Mouse (Mus musculus) right cerebral cortex, adult 18-20 months (tissue): Measurements from ENCODE around the gene Cyp4x1.
A peak's percentile ranks its signal among the peaks of the same experiment; 100 is the strongest.
"Not testable (repeated sequence)": the region's sequence is repeated elsewhere in the genome, so short reads cannot be mapped to it uniquely, and the experiment has no call there.

Experiments used
- DNase-seq: peaks from one replicate; pipeline ENCODE4 v3.0.0; 2022; ENCODE audit warnings: mixed read lengths

The Cyp4x1 gene

DNA sequence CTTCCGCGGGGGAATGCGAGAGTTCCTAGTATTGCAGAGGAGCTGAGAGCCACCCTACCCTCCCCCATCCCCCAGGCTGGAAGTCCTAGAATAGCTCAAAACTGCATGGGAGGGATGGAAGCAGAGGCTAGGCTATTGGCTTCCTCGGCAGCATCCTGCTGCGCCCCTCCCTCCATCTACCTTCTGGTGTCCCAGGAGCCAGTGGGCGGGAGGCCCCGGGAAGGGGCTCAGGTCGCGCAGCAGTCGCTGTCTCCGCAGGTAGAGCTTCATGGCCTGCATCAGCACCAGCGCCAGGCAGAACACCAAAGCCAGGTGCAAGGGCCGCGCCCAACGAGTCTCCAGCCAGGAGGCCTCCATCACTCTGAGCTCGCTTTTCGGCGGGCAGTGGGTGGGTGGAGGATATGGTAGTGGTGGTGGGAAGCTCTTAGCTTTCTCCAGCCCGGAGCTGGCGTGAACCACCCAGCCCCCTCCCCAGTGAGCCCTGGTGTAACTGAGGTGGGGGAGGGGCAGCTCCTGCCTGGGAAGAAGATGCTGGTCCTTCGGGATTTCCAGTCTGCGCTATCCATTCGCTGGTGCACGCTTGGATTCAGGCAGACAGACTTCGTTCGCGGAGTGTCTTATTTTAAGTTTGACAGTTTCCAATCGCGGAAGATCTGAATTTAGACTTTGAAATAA, at the start of gene Cyp4x1:
TSS of gene Cyp4x1 (minus strand) at position 661 of the 675 bp plus-strand sequence.
- DNase-seq: peak; percentile 82

DNA sequence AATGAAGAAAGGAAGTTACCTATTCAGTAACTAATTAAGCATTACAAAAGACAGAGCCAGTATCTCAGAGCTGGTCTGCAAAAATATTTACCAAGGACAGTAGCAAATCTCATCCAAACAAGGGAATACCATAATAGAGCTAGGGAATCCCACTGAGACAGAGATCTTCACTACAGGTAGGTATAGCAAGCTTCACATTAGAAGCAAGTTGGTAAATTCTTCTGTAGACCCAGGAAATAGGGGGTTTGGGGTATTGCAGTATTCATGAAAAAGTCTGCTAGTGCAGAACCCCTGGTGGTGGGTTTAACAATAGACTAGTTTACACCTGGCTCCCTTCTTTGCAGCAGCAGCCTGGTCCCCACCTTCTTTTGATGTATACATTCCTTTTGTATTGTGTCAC, 42.1 kb upstream of the Cyp4x1 start:
- DNase-seq: not testable (repeated sequence)

DNA sequence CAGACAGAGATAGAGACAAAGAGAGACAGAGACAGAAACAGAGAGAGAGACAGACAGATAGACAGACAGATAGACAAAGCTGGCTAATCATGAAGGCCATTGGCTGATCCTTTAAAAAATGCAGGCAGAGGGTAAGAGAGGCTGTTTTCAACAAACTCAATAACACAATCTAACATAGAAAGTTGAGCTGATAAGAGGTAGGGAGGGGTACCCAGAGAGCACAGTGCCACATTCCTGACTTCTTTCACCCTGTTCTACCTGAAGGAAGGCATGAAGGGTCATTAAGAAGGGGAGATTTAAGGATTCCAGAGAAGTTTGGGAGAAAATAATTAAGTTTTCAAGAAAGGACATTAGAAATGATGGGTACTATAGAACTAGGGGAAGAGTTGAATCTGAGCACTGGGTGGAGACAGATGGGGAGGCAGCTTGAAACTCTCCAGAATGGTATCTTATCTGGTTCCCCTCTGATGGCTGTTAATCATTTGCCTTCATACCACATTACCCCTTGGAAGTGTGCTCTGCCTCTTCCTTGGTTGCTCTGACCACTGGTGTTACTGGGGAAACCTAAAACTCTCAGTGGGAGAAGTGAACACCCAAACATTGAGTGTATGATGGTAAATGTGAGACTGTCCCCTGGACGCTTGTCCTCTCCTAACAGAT, 40.7 kb upstream of the Cyp4x1 start:
- DNase-seq: no peak

DNA sequence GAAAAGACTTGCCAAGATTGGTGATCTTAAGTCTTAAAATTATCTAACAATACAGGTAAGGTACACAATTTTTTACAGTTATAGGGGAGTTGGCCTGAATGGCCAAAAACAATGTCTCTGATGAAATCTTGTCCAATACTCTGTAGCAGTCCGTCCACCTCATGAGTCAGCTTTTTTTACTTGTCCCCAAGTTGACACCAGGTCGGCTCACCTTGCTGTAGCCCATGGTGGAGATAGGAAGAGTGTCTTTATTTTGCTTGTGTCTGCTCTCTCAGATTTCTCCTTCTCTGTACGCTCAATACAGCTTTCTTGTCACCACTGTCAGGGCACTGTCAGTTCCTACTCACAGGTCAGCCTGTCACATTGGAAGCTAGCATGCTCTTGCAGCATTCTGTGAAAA, 24.9 kb upstream of the Cyp4x1 start:
- DNase-seq: not testable (repeated sequence)

DNA sequence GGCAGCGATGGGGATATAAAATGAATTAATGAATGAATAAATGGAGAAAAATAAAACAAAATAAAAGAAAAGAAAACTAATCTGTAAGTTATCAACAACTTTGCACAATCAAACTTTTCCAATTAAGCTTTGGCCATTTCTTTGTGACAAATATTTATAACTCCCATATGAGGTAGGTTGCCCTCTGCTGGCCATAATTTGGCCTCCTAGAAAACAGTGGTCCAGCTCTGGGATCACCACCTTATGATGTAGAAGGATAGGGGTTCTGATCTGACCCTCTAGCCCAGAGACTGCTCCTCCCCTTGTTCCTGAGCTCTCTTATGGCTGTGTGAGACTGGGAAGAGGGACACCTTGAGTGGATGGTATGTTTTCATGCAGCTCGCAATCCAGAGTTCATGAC, 20.6 kb upstream of the Cyp4x1 start:
- DNase-seq: no peak

DNA sequence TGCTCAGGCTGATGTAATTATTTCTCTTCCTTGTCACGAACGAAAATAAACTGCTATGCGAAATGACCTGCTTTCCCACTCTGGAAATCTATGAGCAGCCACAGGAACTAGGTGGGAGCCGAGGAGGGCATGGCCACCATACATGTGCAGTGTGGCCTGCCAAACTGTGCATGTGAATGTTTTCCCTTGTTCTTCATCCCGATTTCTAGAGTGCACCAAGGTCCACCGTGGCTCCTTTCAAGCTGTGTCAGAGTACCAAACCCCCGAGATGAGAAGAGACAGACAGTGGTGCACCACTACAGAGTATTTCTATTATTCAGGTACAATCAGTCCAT, 182 bp upstream of the Cyp4x1 start:
- DNase-seq: no peak

DNA sequence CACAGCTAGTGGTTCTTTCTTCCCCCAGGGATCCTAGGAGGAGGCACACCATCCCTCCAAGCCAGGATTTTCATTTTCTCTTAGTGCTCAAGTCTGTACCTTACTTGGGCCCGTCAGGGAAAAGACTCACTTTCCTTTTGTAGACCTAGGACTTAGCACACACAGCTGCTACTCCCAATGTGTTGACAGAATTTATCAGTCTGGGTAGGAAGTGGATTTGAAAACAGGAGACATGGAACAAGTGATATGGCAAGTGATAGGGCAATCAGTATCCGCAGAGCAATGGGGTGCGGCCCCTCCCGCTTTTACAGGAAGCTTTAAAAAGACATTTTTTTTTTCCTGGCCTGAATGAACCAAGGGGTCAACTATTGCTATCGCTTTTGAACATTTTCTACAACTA, 996 bp downstream of the Cyp4x1 start:
- DNase-seq: peak; percentile 13

DNA sequence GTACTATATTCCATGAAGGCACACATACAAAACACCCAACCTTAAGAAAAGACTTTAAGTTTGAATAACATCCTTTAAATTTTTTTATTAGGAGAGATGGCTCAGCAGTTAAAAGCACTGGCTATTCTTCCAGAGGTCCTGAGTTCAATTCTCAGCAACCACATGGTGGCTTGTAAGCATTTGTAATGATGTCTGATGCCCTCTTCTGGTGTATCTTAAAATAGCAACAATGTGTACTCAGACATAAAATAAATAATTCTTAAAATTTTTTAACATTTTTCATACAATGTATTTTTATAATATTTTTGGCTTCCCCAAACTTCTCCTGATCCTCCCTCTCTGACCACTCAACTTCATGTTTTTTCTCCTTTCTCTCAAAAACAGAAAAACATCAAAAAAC, 9.4 kb downstream of the Cyp4x1 start:
- no peak for DNase-seq

DNA sequence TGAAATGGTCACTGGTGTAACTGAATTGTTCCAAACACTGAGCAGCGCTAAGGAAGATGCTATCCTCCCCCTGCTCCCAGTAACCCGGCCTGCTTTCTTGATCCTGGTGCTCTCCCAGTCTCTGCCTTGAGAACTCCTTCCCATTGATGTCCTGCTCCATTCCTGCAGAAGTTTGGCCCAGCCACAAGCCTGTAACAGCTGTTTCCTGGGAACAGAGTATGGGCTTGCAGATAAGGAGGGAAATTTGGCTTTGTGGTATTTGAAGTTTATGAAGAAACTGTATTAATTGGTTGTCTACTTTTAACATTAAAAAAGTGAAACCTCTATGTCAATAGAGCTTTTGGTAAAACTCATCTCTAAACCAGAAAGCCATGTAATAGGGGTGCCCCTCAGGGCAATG, 10.6 kb downstream of the Cyp4x1 start:
- DNase-seq: no peak

DNA sequence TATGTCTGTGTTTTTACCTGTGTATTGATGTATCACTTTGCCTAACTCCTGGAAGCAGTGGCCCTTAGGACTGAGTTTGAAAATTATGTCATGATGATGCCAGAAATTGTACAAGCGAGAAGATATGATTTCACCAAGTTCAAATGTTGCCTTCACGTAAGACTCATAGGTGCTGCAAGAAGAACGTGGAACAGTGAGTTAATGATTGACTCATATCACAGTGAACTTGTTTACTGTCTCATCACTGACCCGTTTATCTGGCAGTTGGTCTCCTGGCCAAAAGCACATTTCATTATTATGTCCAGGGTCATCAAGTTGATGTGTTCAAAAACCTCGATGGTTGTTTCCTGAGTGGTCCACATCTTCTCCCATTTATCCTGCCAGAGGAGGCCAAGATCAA, 12.5 kb downstream of the Cyp4x1 start:
- no peak for DNase-seq

DNA sequence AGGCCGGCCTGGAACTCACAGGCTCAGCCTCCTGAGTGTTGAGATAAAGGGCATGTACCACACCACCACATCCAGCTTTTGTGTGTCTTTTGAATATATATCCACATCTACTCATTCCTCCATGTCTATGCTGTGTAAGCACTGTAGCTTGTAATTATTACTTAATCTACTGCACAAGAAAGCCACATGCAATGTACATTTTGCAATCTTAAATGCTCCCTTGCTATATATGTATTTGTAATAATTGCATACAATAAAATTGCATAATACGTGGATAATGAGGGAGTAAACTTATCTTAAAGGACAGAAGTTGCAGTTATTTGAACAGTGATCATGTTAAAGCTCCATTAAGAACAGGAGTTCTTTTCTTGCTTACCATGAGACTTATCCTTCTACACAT, 12.9 kb downstream of the Cyp4x1 start:
- DNase-seq: no peak

DNA sequence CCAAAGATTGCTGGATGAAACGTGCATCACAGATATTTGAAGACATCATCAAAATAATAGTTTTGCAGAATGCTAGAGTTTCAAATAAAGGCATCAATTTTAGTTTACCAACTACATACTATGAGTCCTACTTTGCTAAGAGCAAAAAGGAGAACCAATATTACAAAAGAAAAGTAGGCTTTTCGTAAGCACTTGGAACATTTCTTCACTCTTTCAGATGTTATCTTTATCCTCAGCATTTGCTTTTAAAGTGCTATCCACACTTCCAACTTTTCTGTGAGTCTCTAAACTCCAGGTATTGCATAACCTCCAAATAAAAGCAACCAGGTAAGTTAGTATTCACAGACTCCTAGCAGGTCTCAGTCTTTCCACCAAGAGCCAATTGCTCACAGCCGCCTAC, 14.4 kb downstream of the Cyp4x1 start:
- no peak for DNase-seq

DNA sequence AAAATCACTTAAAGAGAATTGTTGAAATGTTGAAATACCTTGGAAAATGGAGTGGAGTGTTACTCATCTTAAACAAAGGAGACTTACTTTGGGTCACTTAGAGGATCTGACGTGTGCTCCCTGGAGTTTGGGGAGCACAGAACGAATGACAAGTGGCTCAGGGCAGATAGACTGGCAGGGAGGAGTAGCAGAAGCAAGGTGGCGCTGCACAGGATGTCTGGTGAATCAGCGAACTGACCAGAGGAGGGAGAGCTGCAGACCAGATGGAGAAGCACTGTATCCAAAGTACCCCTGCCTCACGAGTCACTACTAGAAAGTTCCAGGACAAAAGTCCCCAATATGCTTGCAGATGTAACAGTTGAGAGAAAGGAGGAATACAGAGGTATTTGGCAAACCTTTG, 20.8 kb downstream of the Cyp4x1 start:
- DNase-seq: no peak

DNA sequence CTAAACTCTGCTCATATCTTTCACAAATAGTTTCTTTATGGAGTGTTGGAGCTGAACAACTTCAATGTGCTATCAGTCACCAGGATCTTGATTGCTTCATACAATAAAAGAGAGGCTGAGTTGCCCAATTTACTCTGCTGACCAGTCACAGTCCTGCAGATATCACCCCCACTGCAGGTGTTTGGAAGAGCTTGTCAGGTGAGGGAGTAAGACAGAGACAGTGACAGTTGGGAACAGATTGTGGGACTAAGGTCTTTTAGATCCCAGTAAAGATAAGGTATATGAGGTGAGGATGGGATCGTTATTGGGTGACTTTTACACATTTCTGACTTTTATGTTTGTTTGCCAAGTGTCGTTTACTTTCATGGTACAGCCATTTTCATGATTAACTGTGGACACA, 22.9 kb downstream of the Cyp4x1 start:
- DNase-seq: no peak

DNA sequence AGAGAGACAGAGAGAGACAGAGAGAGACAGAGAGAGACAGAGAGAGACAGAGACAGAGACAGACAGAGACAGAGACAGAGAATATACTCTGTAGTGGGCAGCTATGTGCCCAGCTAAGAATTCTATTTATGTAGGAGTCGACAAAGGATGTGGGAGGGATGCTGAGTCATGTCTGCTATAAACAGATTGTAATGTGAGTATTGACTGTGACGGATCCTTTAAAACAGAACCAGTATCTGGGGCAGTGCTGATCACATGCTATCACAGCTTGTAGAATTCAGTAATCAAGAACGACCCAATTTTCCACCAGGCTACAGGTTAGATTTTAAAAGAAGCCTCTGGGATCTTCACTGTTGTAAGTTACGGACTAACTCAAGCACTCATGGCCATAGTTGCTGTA, 30.6 kb downstream of the Cyp4x1 start:
- DNase-seq: peak; percentile 65

DNA sequence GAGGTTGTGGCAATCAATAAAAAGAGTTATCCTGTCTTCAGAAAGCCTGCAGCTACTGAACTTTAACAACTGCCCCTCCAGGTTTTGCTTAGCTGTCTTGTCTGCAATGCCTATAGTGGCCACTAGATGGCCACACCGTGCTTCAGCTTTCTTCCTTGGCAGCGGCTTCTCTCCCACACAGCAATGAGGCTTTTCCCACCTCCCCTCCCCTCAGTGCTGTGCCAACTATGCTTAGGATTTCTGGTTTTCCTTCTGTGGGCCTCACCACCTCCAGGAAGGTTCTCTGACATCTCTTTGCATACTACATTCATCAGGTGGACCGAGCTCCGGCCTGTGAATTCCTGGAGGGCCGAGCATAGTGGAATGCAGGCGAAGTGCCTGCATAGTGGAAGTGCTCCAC, 32.4 kb downstream of the Cyp4x1 start:
- peak; percentile 75 for DNase-seq

DNA sequence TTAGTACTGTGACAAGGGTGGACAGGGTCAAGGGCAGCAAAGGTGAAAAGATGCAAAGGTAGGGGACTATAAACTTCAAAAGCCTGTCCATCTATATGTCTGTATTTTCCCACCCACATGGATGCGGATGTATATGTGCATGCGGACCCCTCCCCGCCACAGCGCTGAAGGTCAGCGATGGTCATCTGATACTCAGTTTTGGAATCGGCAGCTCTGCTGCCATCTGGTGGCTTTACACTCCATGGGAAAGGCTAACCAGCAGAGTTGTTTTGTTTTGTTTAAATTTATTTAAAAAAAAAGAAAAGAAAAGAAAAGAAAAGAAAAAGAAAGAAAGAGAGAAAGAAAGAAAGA, 37.0 kb downstream of the Cyp4x1 start:
- no peak for DNase-seq

DNA sequence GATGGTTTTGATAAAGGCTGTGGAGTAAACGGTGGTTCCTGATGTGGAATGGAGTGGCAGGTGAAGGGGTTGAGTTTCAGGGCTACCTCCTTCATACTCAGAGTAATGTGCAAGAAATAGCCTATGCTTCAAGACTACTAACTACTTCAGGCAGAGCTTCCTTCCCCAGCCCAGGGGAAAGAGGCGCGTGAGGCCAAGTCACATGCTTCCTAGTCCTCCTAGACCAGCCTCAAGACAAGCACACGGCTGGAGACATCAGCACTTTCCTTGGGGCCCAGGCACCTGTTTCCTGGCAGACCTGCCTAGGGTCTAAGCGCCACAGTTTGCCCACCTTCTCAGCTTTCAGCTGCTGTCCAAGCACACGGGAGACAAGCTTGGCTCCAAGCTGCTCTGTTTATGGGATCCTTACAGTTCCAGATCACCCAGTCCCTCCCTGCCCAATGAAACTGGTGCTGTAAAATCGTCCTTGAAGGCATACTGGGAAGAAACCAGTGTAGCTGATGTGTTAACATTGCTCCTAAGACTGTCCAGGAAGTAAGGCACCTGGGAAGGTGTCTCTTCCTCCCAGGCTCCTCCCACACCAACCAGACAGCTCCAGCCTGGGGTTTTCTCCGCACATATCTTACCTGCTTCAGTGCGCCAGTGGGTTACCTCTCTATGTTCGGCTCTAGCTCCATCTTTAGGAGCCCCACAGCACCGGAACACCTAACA, 37.5 kb downstream of the Cyp4x1 start:
- DNase-seq: no peak

DNA sequence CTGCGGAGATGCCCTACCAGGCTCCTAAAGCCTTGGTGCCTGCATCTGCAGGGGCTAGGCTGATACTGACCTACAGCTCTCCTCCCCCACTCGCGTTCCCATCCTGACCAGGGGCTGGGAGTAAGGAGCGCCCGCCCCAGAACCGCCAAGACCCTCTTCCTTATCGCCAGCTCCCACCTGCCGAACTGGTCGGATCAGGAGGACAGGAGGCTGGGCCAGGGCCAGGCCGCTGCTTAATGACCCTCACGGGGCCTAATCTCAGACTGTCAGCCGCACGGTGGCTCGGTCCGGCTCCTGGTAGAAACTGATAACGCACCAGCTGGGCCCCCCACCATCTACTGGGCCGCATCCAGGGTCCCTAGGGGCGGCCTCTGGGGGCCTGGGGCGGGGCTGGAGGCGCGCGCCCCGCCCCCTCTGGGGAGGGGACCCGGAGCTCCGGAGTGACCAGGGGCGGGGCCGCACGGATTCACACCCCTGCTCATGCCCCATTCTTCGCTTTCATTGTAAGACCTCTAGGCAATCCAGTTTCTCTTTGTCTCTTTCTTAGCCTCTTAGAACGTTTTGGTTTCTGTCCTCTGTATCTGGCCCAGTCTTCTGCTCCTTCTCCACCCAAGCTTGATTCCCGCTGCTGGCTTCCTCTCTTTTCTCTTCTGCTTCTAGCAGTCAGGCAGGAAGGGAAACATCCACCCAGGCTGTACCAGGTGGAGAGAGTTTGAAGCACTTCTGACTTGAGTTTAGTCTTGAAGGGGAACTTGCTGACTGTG, 38.2 kb downstream of the Cyp4x1 start:
- no peak for DNase-seq

DNA sequence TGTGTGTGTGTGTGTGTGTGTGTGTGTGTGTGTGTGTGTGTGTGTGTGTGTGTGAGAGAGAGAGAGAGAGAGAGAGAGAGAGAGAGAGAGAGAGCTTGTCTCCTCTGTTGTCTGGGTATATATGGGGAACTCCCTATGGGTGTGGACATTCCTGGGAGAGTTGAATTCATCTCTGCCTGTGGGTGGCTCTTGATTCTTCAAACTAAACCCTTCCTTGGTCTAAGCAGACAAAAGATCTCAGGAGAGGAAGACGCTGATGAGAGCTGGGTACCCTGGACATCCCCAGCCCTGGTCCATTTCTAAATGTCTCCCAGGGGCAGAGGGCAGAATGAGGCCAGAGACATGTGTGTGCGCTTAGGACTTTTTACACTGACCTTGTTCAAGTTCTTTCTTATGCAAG, 40.0 kb downstream of the Cyp4x1 start:
- DNase-seq: no peak

DNA sequence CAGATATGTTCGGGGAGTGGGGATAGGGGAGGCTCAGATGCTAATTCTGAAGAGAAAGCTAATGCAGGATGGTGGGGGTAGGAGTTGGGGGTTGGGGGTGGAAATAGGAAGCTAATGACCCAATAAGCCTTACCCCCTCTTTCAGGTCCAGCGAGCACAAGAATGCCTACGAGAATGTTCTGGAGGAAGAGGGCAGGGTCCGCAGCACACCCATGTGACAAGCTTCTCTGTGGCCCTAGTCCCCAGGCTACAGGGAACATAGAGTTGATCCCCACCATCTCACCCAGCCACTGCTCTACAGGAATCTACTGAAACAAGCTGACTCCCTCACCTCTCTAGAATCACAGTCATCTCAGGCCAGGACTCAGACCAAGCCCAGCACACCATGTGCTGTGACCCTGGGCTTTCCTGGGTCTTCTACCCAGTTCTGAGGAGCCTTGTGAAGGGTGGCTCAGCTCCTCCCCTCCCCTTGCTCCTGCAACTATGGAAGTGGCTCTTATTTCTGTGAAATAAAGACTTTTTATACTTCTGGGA, 40.7 kb downstream of the Cyp4x1 start:
- no peak for DNase-seq

DNA sequence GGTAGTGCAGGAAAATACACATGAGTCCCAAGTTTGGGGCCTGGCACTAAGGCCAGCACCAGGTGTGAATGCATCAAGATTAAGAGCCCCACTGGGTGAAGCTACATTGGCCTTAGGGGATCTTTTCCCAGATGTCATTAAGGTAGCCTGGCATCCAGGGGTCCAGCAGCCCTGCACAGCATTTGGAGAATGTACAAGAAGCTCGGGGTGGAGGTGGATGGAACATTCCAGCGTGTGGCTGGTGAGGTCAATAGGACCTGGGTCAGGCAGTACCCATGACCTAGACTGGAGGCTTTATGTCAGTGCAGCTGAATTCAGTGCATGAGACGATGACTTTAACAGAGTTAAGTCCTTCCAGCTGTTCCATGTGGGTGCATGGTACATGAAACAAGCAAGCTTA, 42.3 kb downstream of the Cyp4x1 start:
- no peak for DNase-seq

DNA sequence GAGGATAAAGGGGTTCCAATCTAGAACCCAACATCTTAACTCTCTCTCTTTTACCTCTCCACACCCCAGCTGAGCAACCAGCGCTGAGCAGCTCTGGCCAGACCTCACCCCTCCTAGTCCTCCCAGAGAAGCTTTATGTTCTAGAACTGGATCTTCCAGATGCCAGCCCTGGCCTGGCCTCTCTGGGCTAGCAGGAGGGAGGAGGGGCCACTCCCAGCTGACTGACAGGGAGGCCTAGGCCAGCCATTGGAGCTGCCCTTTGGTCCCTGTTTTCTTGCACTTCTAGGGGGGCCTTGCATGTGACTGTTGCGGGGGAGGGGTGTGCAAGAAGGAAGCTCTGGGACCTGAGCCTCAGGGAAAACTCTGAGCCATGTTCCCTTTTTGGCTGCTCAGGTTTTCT, 43.5 kb downstream of the Cyp4x1 start:
- no peak for DNase-seq
